Mouse (Mus musculus): Measurements from ENCODE around the gene Olfr1212. TPM values are rescaled to one million over a fixed set of nuclear protein-coding genes. Genes with fewer than 3 reads are reported as not detected.

Olfr1212 gene
- total and polyA plus RNA-seq, 3 experiments, result not detected

DNA sequence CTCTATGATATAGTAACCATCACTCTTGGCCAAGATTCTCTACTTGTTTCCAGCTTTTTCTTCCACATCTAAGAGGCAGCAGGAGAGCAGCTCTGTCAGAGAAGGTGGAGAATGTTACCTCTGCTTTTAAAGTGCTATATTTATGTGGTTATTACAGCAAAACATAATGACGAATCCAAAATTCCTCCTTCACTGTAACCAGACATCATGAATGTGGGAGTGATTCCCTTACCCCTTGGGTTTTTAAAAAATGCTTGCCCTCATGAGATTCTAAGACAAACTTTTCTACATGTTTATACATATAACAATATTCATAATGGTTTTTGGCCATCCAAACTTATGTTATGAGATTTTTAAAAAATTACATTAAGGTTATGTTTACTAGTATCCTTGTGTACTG lies 38.8 kb downstream of the Olfr1212 start, which contains the start of gene Olfr1214:
TSS of gene Olfr1214 (minus strand) at position 101 of the 400 bp plus-strand sequence.
- Histone ChIP-seq H3K79me2 (replicated peaks; ENCODE audit: control insufficient read depth, extremely low read depth, insufficient read depth, poor library complexity, severe bottlenecking) (no peaks in the 10 kb centered on the region), H3K27ac (ENCODE audit: insufficient read depth, low read depth) (no peak within 1 kb of the TSS), H3K9me3 (replicated peaks; ENCODE audit: low read length) (peaks cover 10% of the 10 kb centered on the region), H3K9ac (ENCODE audit: insufficient read depth, low read depth) (no peak within 1 kb of the TSS), H3K4me2 (ENCODE audit: insufficient read depth, low read depth, poor library complexity, severe bottlenecking) (no peak within 1 kb of the TSS), H3K27me3 (replicated peaks) (no peaks in the 10 kb centered on the region), H3K4me1 (ENCODE audit: control insufficient read depth in 1 of 2, insufficient read depth in 2 of 2) (no peaks in the 10 kb centered on the region), H3K36me3 (replicated peaks in 1 of 2; ENCODE audit: control insufficient read depth in 1 of 2, insufficient read depth in 1 of 2, low read length in 1 of 2) (no peaks in the 10 kb centered on the region), H3K4me3 (replicated peaks in 1 of 3; ENCODE audit: low read depth in 2 of 3, low read length in 2 of 3, poor library complexity in 1 of 3) (no peak within 1 kb of the TSS)
- TF ChIP-seq PAX5 (IDR thresholded peaks at IDR 0.05; ENCODE audit: low read length) (no peak), JUND (conservative IDR thresholded peaks at IDR 0.05; ENCODE audit: low read depth, low read length) (no peak), SMC3 (IDR thresholded peaks at IDR 0.05; ENCODE audit: low read depth, low read length) (no peak), MAX (IDR thresholded peaks at IDR 0.05; ENCODE audit: low read length) (no peak), ZMIZ1 (IDR thresholded peaks at IDR 0.05; ENCODE audit: low read depth, low read length) (no peak), USF2 (conservative IDR thresholded peaks at IDR 0.05; ENCODE audit: low read depth, low read length) (no peak), ZNF384 (IDR thresholded peaks at IDR 0.05; ENCODE audit: low read depth, low read length) (no peak), NELFE (IDR thresholded peaks at IDR 0.05; ENCODE audit: low read depth, low read length) (no peak), CHD1 (IDR thresholded peaks at IDR 0.05; ENCODE audit: low read depth, low read length) (no peak), UBTF (IDR thresholded peaks at IDR 0.05; ENCODE audit: low read depth, low read length) (no peak), MYC (IDR thresholded peaks at IDR 0.05; ENCODE audit: low read depth, low read length) (no peak), USF1 (IDR thresholded peaks at IDR 0.05; ENCODE audit: low read depth, low read length) (no peak), POLR2A (IDR thresholded peaks at IDR 0.05; ENCODE audit: low read depth, low read length) (no peak), MXI1 (IDR thresholded peaks at IDR 0.05; ENCODE audit: low read depth, low read length) (no peak), TBP (conservative IDR thresholded peaks at IDR 0.05; ENCODE audit: low read depth, low read length) (no peak), RCOR1 (conservative IDR thresholded peaks at IDR 0.05; ENCODE audit: low read depth, low read length) (no peak), RAD21 (IDR thresholded peaks at IDR 0.05; ENCODE audit: low read depth, low read length) (no peak), HCFC1 (IDR thresholded peaks at IDR 0.05; ENCODE audit: low read depth, low read length) (no peak), ETS1 (conservative IDR thresholded peaks at IDR 0.05; ENCODE audit: low read depth, low read length) (no peak), MAFK (IDR thresholded peaks at IDR 0.05; ENCODE audit: insufficient replicate concordance, low read length) (no peak)
- dilution Hi-C loops (cut with MboI; ENCODE audit: extremely low pct_ligation_motif_present, extremely low pct_unique_long_range_greater_than_20kb, low sequenced_read_pairs) (no loop called here), in situ Hi-C loops (cut with MboI; ENCODE audit: low pct_ligation_motif_present, low pct_unique_long_range_greater_than_20kb, low sequenced_read_pairs) (no loop called here)
- no peak for DNase-seq (ENCODE audit: extremely low read depth)

GRCm38 (mm10) chr2:89006873-89007272 lies 53.1 kb downstream of the Olfr1212 start, which contains the start of gene Olfr1215:
TSS of gene Olfr1215 (minus strand) at chr2:89006973.
- Histone ChIP-seq H3K4me2 (ENCODE audit: insufficient read depth, low read depth, poor library complexity, severe bottlenecking) (no peak within 1 kb of the TSS), H3K4me1 (ENCODE audit: control insufficient read depth in 1 of 2, insufficient read depth in 2 of 2) (no peaks in the 10 kb centered on the region), H3K36me3 (replicated peaks in 1 of 2; ENCODE audit: control insufficient read depth in 1 of 2, insufficient read depth in 1 of 2, low read length in 1 of 2) (no peaks in the 10 kb centered on the region), H3K4me3 (replicated peaks in 1 of 3; ENCODE audit: low read depth in 2 of 3, low read length in 2 of 3, poor library complexity in 1 of 3) (no peak within 1 kb of the TSS), H3K9ac (ENCODE audit: insufficient read depth, low read depth) (no peak within 1 kb of the TSS), H3K9me3 (replicated peaks; ENCODE audit: low read length) (peaks cover 10% of the 10 kb centered on the region), H3K79me2 (replicated peaks; ENCODE audit: control insufficient read depth, extremely low read depth, insufficient read depth, poor library complexity, severe bottlenecking) (no peaks in the 10 kb centered on the region), H3K27me3 (replicated peaks) (no peaks in the 10 kb centered on the region), H3K27ac (ENCODE audit: insufficient read depth, low read depth) (no peak within 1 kb of the TSS)
- dilution Hi-C loops (cut with MboI; ENCODE audit: extremely low pct_ligation_motif_present, extremely low pct_unique_long_range_greater_than_20kb, low sequenced_read_pairs), result no loop called here
- TF ChIP-seq KAT2A (IDR thresholded peaks at IDR 0.05; ENCODE audit: insufficient replicate concordance, low read length) (no peak), HCFC1 (IDR thresholded peaks at IDR 0.05; ENCODE audit: low read depth, low read length) (no peak), MAFK (IDR thresholded peaks at IDR 0.05; ENCODE audit: insufficient replicate concordance, low read length) (no peak), IRF4 (IDR thresholded peaks at IDR 0.05; ENCODE audit: low read depth, low read length) (no peak), NRF1 (IDR thresholded peaks at IDR 0.05; ENCODE audit: low read depth, low read length) (no peak), TCF12 (IDR thresholded peaks at IDR 0.05; ENCODE audit: low read depth, low read length) (no peak), MAZ (IDR thresholded peaks at IDR 0.05; ENCODE audit: low read depth, low read length) (no peak)
- in situ Hi-C loops (cut with MboI; ENCODE audit: low pct_ligation_motif_present, low pct_unique_long_range_greater_than_20kb, low sequenced_read_pairs), result no loop called here
- DNase-seq (ENCODE audit: extremely low read depth), result no peak
